Mouse (Mus musculus) hindbrain, postnatal 0 days (tissue): ENCODE measurements around the gene Anapc11. TPM values are rescaled to one million over a fixed set of nuclear protein-coding genes. Genes with fewer than 3 reads are reported as not detected.
"Not testable (repeated sequence)": the region's sequence is repeated elsewhere in the genome, so short reads cannot be mapped to it uniquely, and the experiment has no call there.

Experiments
- ATAC-seq: fragments of 200-750 bp; cut with Nextera tagmentation; 2 replicates; pipeline ENCODE4 v1.8.0; 2017; ENCODE audit warnings: mild to moderate bottlenecking, moderate TSS enrichment, moderate library complexity
- DNase-seq: peaks from one replicate; pipeline ENCODE4 v3.0.0-alpha.2; 2015; ENCODE audit warnings: low spot score
- H3K27ac ChIP-seq: fragments of 300-500 bp; sonication (generic); 2 replicates; pipeline ENCODE4 v1.5.1; 2014; ENCODE audit warnings: mild to moderate bottlenecking
- H3K27me3 ChIP-seq: fragments of 300-500 bp; sonication (generic); 2 replicates; pipeline ENCODE4 v1.6.1; 2014; ENCODE audit warnings: low read length, mixed read lengths; ENCODE audit not compliant: insufficient read depth
- H3K36me3 ChIP-seq: fragments of 300-500 bp; sonication (generic); 2 replicates; pipeline ENCODE4 v1.6.1; 2014; ENCODE audit warnings: low read length, mixed read lengths; ENCODE audit not compliant: insufficient read depth
- H3K4me1 ChIP-seq: fragments of 300-500 bp; sonication (generic); 2 replicates; pipeline ENCODE4 v1.6.1; 2014; ENCODE audit warnings: antibody characterized with exemption, low read length, mixed read lengths; ENCODE audit not compliant: insufficient read depth
- H3K4me2 ChIP-seq: fragments of 300-500 bp; sonication (generic); 2 replicates; pipeline ENCODE4 v1.6.1; 2014; ENCODE audit warnings: low read depth, mild to moderate bottlenecking, low read length, moderate library complexity, mixed read lengths
- H3K4me3 ChIP-seq: fragments of 300-500 bp; sonication (generic); 2 replicates; pipeline ENCODE4 v1.5.1; 2014; ENCODE audit warnings: low read length
- H3K9ac ChIP-seq: fragments of 300-500 bp; sonication (generic); replicated peaks from 2 replicates; pipeline ENCODE4 v1.6.1; 2014; ENCODE audit warnings: mild to moderate bottlenecking, low read length, moderate library complexity, mixed read lengths
- H3K9me3 ChIP-seq: fragments of 300-500 bp; sonication (generic); 2 replicates; pipeline ENCODE4 v1.6.1; 2016; ENCODE audit warnings: low read length, mixed read lengths
- CTCF ChIP-seq: IDR thresholded peaks from 2 replicates; pipeline ENCODE4 v1.5.1; 2016; ENCODE audit warnings: antibody characterized with exemption, control low read depth, low read depth
- WGBS: fragments of 180-500 bp; shearing (Covaris S2); extraction: QIAGEN DNeasy Blood & Tissue Kit; methylation state at CpG from one replicate; pipeline ENCODE4 v1.1.7; 2014; 5-methylcytosine and 5-hydroxymethylcytosine counted together
- polyA plus RNA-seq: library from polyadenylated mRNA; unstranded; fragments of >200 nt; fragmentation: Nextera tagmentation; extraction: Ambion mirVana; gene quantifications from 2 replicates; pipeline ENCODE4 v1.2.1, GENCODE M21; 2015
- total RNA-seq: library from RNA; depleted of rRNA; stranded (reverse); fragments of >200 nt; gene quantifications from 2 replicates; pipeline ENCODE4 v1.2.3, GENCODE M21; 2014

Gene Anapc11
- total and polyA plus RNA-seq, 2 experiments from 2014 or later, result 39.6 to 198 TPM

DNA sequence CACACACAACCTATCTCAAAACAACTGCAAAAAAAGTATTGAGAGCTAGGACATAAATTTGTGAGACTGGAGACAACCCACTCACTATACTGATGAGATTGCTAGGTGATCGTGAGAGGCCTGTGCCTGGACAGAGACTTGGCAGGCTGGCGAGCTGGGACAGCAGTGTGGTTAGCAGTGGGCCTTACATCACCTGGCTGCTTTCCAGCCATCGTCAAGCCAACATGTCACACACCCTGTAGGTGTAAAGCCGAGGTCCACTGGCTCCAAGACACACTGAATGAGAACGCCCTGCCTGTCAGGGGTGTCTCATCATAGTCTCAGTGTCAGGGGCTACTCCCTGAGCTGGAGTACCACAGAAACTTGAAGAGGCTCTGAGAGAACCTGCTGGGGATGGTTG, 45.5 kb upstream of the Anapc11 start:
- WGBS, result 59% methylated on average over 5 of the region's 5 CpGs
- Histone ChIP-seq H3K4me1 (peaks cover 16% of the 10 kb centered on the region), H3K9me3 (no peaks in the 10 kb centered on the region), H3K36me3 (no peaks in the 10 kb centered on the region), H3K4me2 (no peak overlapping the region), H3K9ac (no peak overlapping the region), H3K27me3 (no peaks in the 10 kb centered on the region), H3K27ac (no peak overlapping the region), H3K4me3 (no peak overlapping the region)
- DNase-seq (no peak), ATAC-seq (no peak)
- TF ChIP-seq CTCF, result no peak

DNA sequence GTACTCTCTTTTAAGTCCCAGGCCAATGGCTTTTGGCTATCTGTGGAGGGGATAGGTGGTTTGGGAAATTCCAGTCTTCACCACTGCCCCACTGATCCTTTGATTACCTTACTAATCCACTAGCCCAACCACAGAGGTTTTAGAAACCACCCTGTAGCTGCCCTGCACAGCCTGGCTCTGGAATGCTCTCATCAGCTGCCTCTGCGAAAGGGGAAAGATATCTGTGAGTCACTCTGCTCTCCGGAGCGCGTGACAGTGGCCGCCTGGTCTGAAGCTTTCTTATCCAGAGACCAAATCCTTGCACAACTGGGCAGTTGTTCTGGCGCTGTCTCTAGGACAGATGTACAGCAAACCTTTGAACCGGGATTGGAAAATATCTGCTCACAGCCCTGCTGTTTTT, 43.4 kb upstream of the Anapc11 start:
- H3K4me1 ChIP-seq, result peaks cover 5% of the 10 kb centered on the region; the same call in 1 of the 2 replicates

DNA sequence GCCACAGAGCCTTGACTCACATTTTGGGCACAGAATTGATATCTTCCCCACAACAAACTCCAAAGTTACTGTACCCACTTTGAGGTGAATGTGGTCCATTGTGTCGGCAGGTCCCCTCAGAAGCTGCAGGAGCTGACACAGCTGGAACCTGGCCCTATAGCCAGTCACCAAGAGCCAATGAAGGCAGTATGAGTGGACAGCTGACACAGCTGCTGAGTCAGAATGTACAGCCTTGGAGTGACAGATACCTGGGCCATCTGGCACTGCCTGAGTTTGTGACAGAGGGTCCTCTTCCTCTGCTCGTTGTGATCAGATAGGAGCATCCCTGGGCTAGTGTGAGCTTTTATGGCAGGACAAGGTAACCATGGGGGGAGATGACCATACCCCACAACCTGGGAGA, 43.0 kb upstream of the Anapc11 start:
- ATAC-seq (no peak), DNase-seq (no peak)
- H3K4me2 ChIP-seq, result no peak overlapping the region
- peaks cover 10% of the 10 kb centered on the region; the same call in 1 of the 2 replicates for H3K36me3 ChIP-seq
- H3K9me3 ChIP-seq, result no peaks in the 10 kb centered on the region
- H3K4me3 ChIP-seq, result no peak overlapping the region
- H3K9ac ChIP-seq, result no peak overlapping the region
- 82% methylated on average over 2 of the region's 2 CpGs for WGBS
- no peaks in the 10 kb centered on the region for H3K27me3 ChIP-seq
- no peak overlapping the region for H3K27ac ChIP-seq
- H3K4me1 ChIP-seq, result 0 out of 2 replicates have a peak, but pooled peaks cover 2% of the 10 kb centered on the region
- TF ChIP-seq CTCF, result no peak

More for the DNA sequence above, 43.4 kb upstream of the Anapc11 start:
- no peaks in the 10 kb centered on the region for H3K27me3 ChIP-seq
- H3K9me3 ChIP-seq, result no peaks in the 10 kb centered on the region
- no peak for TF ChIP-seq CTCF
- no peak overlapping the region for H3K27ac ChIP-seq
- no peak overlapping the region for H3K4me3 ChIP-seq
- ATAC-seq (no peak), DNase-seq (no peak)
- H3K4me2 ChIP-seq, result no peak overlapping the region
- H3K36me3 ChIP-seq, result peaks cover 8% of the 10 kb centered on the region; the same call in 1 of the 2 replicates
- H3K9ac ChIP-seq, result no peak overlapping the region
- 78% methylated on average over 7 of the region's 7 CpGs for WGBS

DNA sequence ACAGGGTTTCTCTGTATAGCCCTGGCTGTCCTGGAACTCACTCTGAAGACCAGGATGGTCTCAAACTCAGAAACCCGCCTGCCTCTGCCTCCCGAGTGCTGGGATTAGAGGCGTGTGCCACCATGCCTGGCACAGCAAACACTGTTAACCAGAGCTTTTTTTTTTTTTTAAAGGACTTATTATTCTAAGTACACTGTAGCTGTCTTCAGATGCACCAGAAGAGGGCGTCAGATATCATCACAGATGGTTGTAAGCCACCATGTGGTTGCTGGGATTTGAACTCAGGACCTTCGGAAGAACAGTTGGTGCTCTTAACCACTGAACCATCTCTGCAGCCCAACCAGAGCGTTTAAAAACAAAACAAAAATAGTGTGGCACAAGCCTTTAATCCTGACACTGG, 39.4 kb upstream of the Anapc11 start:
- H3K27ac ChIP-seq, H3K27me3 ChIP-seq, DNase-seq, H3K4me3 ChIP-seq, H3K4me2 ChIP-seq, ATAC-seq, H3K9ac ChIP-seq, H3K4me1 ChIP-seq, H3K9me3 ChIP-seq: not testable (repeated sequence)
- peaks cover 45% of the 10 kb centered on the region for H3K36me3 ChIP-seq
- 90% methylated on average over 6 of the region's 6 CpGs for WGBS

DNA sequence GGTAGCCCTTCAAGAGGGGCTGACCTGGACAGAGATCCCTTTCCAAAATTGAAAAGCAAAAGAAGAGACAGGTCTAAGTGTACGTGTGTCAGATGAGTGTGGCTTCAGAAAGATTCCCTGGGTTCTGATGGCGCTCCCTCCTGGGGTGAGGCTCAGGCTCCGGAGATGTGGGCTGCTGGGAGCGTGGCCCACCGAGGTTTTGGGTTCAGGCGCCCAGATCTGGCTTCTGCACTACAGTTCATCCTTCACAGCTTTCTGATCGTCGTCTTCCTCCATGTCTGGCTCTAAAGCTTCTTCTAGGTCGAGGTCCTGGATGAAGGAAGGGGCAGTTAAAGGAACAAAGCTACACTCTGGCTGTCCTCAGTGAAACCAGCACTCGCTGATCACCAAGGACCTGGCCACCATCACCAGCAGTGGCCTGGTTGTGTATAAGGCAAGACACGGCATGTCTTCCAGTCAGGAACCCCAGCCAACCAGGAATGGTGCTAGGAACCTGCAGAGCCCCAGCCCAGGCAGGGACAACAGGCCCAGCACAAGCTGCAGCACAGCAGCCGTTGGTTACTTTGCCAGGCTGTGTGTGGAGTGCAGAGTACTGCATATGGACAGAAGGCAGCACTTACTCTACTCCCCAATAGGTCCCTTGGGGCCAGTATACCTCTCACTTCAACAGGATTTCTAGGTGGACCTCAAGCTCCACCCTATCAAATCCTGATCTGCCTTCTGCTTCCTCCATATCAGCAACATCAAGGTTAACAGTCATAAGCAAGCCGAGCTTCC, 37.1 kb upstream of the Anapc11 start:
- ATAC-seq (no peak), DNase-seq (no peak)
- 95% methylated on average over 13 of the region's 13 CpGs for WGBS
- Histone ChIP-seq H3K9ac (no peak overlapping the region), H3K36me3 (peaks cover 66% of the 10 kb centered on the region), H3K27me3 (no peaks in the 10 kb centered on the region), H3K4me2 (no peak overlapping the region), H3K27ac (no peak overlapping the region), H3K9me3 (no peaks in the 10 kb centered on the region), H3K4me1 (no peaks in the 10 kb centered on the region), H3K4me3 (no peak overlapping the region)
- no peak for TF ChIP-seq CTCF

DNA sequence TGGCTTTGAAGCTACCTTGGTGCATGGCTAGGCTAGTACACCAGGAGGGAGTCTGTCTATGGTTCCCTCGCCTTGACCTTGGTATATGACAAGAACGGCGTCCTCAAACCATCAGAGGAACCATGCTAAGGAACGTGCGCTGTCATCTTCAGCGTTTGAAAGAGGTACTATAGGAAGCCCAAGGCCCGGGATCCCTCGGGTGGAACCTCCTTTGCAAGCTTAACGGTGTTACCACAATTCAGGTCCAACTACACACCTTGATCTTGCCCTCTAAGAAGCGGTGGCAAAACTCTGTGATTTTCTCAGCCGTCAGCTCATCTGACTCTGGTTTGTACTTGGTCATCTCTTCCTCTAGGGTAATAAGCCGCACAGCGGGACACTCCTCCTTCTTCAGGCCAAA, 35.3 kb upstream of the Anapc11 start:
- no peak overlapping the region for H3K9ac ChIP-seq
- TF ChIP-seq CTCF, result no peak
- H3K27me3 ChIP-seq, result no peaks in the 10 kb centered on the region
- 97% methylated on average over 13 of the region's 13 CpGs for WGBS
- no peak overlapping the region for H3K4me2 ChIP-seq
- H3K9me3 ChIP-seq, result no peaks in the 10 kb centered on the region
- DNase-seq (no peak), ATAC-seq (no peak)
- H3K36me3 ChIP-seq, result peaks cover 84% of the 10 kb centered on the region
- H3K4me1 ChIP-seq, result no peaks in the 10 kb centered on the region
- no peak overlapping the region for H3K27ac ChIP-seq
- no peak overlapping the region for H3K4me3 ChIP-seq

DNA sequence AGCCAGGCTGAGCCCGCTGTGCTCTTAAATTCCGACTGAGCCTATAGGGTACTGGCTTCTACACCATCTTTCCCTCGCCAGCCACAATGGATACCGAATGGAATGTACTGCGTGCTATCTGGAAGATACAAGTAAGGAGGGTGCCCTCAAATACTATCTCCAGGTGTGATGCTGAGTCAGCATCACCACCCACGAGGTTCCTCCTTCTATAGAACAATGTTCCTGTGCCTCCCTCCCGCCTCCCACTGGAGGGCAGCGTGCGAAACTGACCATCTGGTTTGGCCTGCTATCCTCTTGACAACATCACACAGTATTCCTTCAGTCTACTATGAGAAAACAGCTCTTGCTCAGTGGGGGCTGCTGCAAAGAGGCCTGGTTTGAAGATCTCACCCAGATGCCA, 33.1 kb upstream of the Anapc11 start:
- DNase-seq, result no peak
- 87% methylated on average over 9 of the region's 9 CpGs for WGBS
- Histone ChIP-seq H3K9ac (no peak overlapping the region), H3K9me3 (no peaks in the 10 kb centered on the region), H3K36me3 (peaks cover 88% of the 10 kb centered on the region), H3K4me1 (no peaks in the 10 kb centered on the region), H3K4me2 (no peak overlapping the region), H3K27ac (no peak overlapping the region), H3K27me3 (no peaks in the 10 kb centered on the region), H3K4me3 (no peak overlapping the region)
- ATAC-seq, result no peak
- no peak for TF ChIP-seq CTCF
